Mouse (Mus musculus) bone marrow, adult 2 months (tissue): ENCODE results near the gene Cox4i1.

Experiments
- CTCF ChIP-seq: fragments of 200-500 bp; IDR thresholded peaks from 2 replicates; pipeline ENCODE4 v1.5.1; 2011; ENCODE audit warnings: low read length, control low read depth; ENCODE audit not compliant: control insufficient read depth, insufficient read depth
- POLR2A ChIP-seq: fragments of 200-500 bp; IDR thresholded peaks from 2 replicates; pipeline ENCODE4 v1.6.1; 2011; ENCODE audit warnings: low read depth, mild to moderate bottlenecking, control low read depth, low read length, borderline replicate concordance; ENCODE audit not compliant: control insufficient read depth

- TF ChIP-seq POLR2A = no peak
- TF ChIP-seq CTCF = no peak
Observed at GRCm38 (mm10) chr8:120671775-120672174, 3.8 kb downstream of the Cox4i1 start.
